Mouse (Mus musculus): Measurements from ENCODE around the gene Gm14597. TPM values are rescaled to one million over a fixed set of nuclear protein-coding genes. Genes with fewer than 3 reads are reported as not detected.

The Gm14597 gene
- polyA plus RNA-seq, 1 experiment from 2014 or later: not detected

Other genes starting within 250 kb of the Gm14597 start
- 77.1 and 81.7 TPM in 2 replicates for gene Mospd1, start 238.5 kb downstream of the Gm14597 start, polyA plus RNA-seq (2014; fragmentation: Nextera tagmentation; extraction: Ambion mirVana)
- gene Etd, start 174.1 kb downstream of the Gm14597 start, polyA plus RNA-seq (2014; fragmentation: Nextera tagmentation; extraction: Ambion mirVana): not detected in 2 replicates
- gene Rtl8c, start 947 bp downstream of the Gm14597 start, polyA plus RNA-seq (2014; fragmentation: Nextera tagmentation; extraction: Ambion mirVana): 52.6 and 54.6 TPM in 2 replicates
- gene Rtl8a, start 34.7 kb upstream of the Gm14597 start, polyA plus RNA-seq (2014; fragmentation: Nextera tagmentation; extraction: Ambion mirVana): 81.6 and 82.2 TPM in 2 replicates
- gene Rtl8b, start 61.4 kb upstream of the Gm14597 start, polyA plus RNA-seq (2014; fragmentation: Nextera tagmentation; extraction: Ambion mirVana): 71.0 and 78.8 TPM in 2 replicates
- 0.80 TPM in 1 of 2 replicates, not detected in the other for gene 4930502E18Rik, start 115.8 kb upstream of the Gm14597 start, polyA plus RNA-seq (2014; fragmentation: Nextera tagmentation; extraction: Ambion mirVana)
- gene 1700013H16Rik, start 148.9 kb upstream of the Gm14597 start, polyA plus RNA-seq (2014; fragmentation: Nextera tagmentation; extraction: Ambion mirVana): not detected in 2 replicates
- gene Zfp36l3, start 167.4 kb upstream of the Gm14597 start, polyA plus RNA-seq (2014; fragmentation: Nextera tagmentation; extraction: Ambion mirVana): not detected in 2 replicates
- 3.4 and 4.2 TPM in 2 replicates for gene Xlr, start 188.7 kb upstream of the Gm14597 start, polyA plus RNA-seq (2014; fragmentation: Nextera tagmentation; extraction: Ambion mirVana)

Data from embryonic facial prominence, embryonic 14.5 days (tissue).